ENCODE assay signal across 8 mouse cellular contexts in genomic region chr3:79153039-79153487, GRCm38 (mm10).
A peak's percentile ranks its signal among the peaks of the same experiment; 100 is the strongest.
DNase-seq lines count a peak whose midpoint lies in the region; ATAC-seq and TF ChIP-seq lines count a peak whose summit lies in the region.

No protein-coding gene starts in this region.

- peak; percentile 82 for DNase-seq in lung, postnatal 25 days (ENCODE audit: low spot score)
- DNase-seq in midbrain, postnatal 0 days (ENCODE audit: low spot score) = no peak
- DNase-seq in ovary, postnatal 36 days (ENCODE audit: low spot score) = no peak
- no peak for DNase-seq in cerebellum, postnatal 36 days

- TF ChIP-seq CTCF in midbrain, postnatal 0 days (IDR thresholded peaks at IDR 0.05) = no peak

- ATAC-seq in hindbrain, embryonic 13.5 days (ENCODE audit: low FRiP score) = no peak
- no peak for ATAC-seq in hindbrain, embryonic 12.5 days (ENCODE audit: low FRiP score)
- peak; percentile 86 for ATAC-seq in CD4-positive, CD25-positive, alpha-beta regulatory T cell, adult 4 months
- ATAC-seq in common myeloid progenitor, adult 5-6 weeks (replicated peaks; ENCODE audit: low read depth, poor library complexity, severe bottlenecking) = peak; percentile 87
- ATAC-seq in midbrain, postnatal 0 days (ENCODE audit: low FRiP score) = no peak

- H3K27ac ChIP-seq in hindbrain, embryonic 13.5 days = peak overlapping the region; percentile 66; the same call in 1 of the 2 replicates
- H3K27ac ChIP-seq in hindbrain, embryonic 12.5 days = no peak overlapping the region
- H3K27ac ChIP-seq in midbrain, postnatal 0 days (ENCODE audit: low read depth, low read length) = no peak overlapping the region

- H3K9ac ChIP-seq in hindbrain, embryonic 13.5 days = no peak overlapping the region
- H3K9ac ChIP-seq in hindbrain, embryonic 12.5 days = no peak overlapping the region
- H3K9ac ChIP-seq in midbrain, postnatal 0 days (replicated peaks; ENCODE audit: low read length, poor library complexity, severe bottlenecking) = no peak overlapping the region

- no peaks in the 10 kb centered on the region for H3K9me3 ChIP-seq in hindbrain, embryonic 13.5 days
- no peaks in the 10 kb centered on the region for H3K9me3 ChIP-seq in hindbrain, embryonic 12.5 days (replicated peaks)
- H3K9me3 ChIP-seq in midbrain, postnatal 0 days (ENCODE audit: low read length) = no peaks in the 10 kb centered on the region

- H3K27me3 ChIP-seq in hindbrain, embryonic 13.5 days = no peaks in the 10 kb centered on the region
- no peaks in the 10 kb centered on the region for H3K27me3 ChIP-seq in hindbrain, embryonic 12.5 days
- no peaks in the 10 kb centered on the region for H3K27me3 ChIP-seq in midbrain, postnatal 0 days (ENCODE audit: insufficient read depth, low read length)

- 0 out of 2 replicates have a peak, but pooled peaks cover 3% of the 10 kb centered on the region for H3K4me1 ChIP-seq in hindbrain, embryonic 13.5 days (replicated peaks)
- no peaks in the 10 kb centered on the region for H3K4me1 ChIP-seq in hindbrain, embryonic 12.5 days
- H3K4me1 ChIP-seq in midbrain, postnatal 0 days (ENCODE audit: insufficient read depth, low read length) = no peaks in the 10 kb centered on the region

- no peaks in the 10 kb centered on the region for H3K36me3 ChIP-seq in hindbrain, embryonic 13.5 days
- H3K36me3 ChIP-seq in hindbrain, embryonic 12.5 days = no peaks in the 10 kb centered on the region
- H3K36me3 ChIP-seq in midbrain, postnatal 0 days (ENCODE audit: insufficient read depth, low read length) = no peaks in the 10 kb centered on the region

- H3K4me2 ChIP-seq in hindbrain, embryonic 13.5 days = no peak overlapping the region
- no peak overlapping the region for H3K4me2 ChIP-seq in hindbrain, embryonic 12.5 days (replicated peaks)
- no peak overlapping the region for H3K4me2 ChIP-seq in midbrain, postnatal 0 days (ENCODE audit: low read depth, low read length, poor library complexity, severe bottlenecking)

- 73% methylated on average over 5 of the region's 5 CpGs for WGBS in hindbrain, embryonic 13.5 days
- WGBS in hindbrain, embryonic 12.5 days = 84% methylated on average over 5 of the region's 5 CpGs
- 81% methylated on average over 5 of the region's 5 CpGs for WGBS in midbrain, postnatal 0 days

- H3K4me3 ChIP-seq in hindbrain, embryonic 13.5 days = no peak overlapping the region
- H3K4me3 ChIP-seq in hindbrain, embryonic 12.5 days = no peak overlapping the region
- no peak overlapping the region for H3K4me3 ChIP-seq in midbrain, postnatal 0 days (ENCODE audit: low read depth, low read length)

Comparison
In these comparisons a context has a peak if more than half of its experiments do, and no peak if none do; other contexts are left out.
1. ATAC-seq: peak in CD4-positive, CD25-positive, alpha-beta regulatory T cell, adult 4 months (single experiment) and common myeloid progenitor, adult 5-6 weeks (single experiment); none in hindbrain, embryonic 13.5 days (single experiment), hindbrain, embryonic 12.5 days (single experiment) and midbrain, postnatal 0 days (single experiment).